In genomic region chr11:80199773-80200172, GRCm38 (mm10) we compare ENCODE assay signal across 17 mouse cellular contexts. TPM values are rescaled to one million over a fixed set of nuclear protein-coding genes. Genes with fewer than 3 reads are reported as not detected.
A peak's percentile ranks its signal among the peaks of the same experiment; 100 is the strongest.
DNase-seq lines count a peak whose midpoint lies in the region; ATAC-seq and TF ChIP-seq lines count a peak whose summit lies in the region.
"Had no signal": no experiment of that assay in that cellular context is flagged by ENCODE, and none has a peak within 500 bp of the region (broad histone marks: within the 10 kb centered on the region; RNA-seq: fewer than 3 reads in every experiment).

No protein-coding gene starts in this region.

- H3K36me3 ChIP-seq in kidney, adult 2 months (ENCODE audit: control insufficient read depth, insufficient read depth, low read length), result no peaks in the 10 kb centered on the region
- peaks cover 2% of the 10 kb centered on the region for H3K36me3 ChIP-seq in kidney, embryonic 16.5 days (ENCODE audit: insufficient read depth, low read length)
- H3K36me3 ChIP-seq: hindbrain, embryonic 12.5 days; midbrain, embryonic 10.5 days; neural tube, embryonic 15.5 days had no signal

- CTCF ChIA-PET in Patski (lab: Charles Lee), result interaction anchor here (1.2 to 1.6 kb wide), 5 partner anchors 9 to 15 kb away, joined by 3 to 7 read pairs (median 5); partner anchors contain the start of gene Rhot1

- in situ Hi-C loops in Patski (cut with MboI; ENCODE audit: low pct_unique_long_range_greater_than_20kb), result no loop called here

- H3K4me3 ChIP-seq in kidney, adult 2 months (ENCODE audit: insufficient read depth, low read depth, low read length), result no peak overlapping the region
- H3K4me3 ChIP-seq in kidney, embryonic 16.5 days (ENCODE audit: low read length), result no peak overlapping the region
- H3K4me3 ChIP-seq: hindbrain, embryonic 12.5 days; midbrain, embryonic 10.5 days; neural tube, embryonic 15.5 days had no signal

- TF ChIP-seq CTCF in kidney, adult 2 months (conservative IDR thresholded peaks at IDR 0.05; ENCODE audit: insufficient read depth, insufficient read length, low read depth, low read length), result peak; percentile 40; the same call in 1 of the 2 replicates
- TF ChIP-seq CTCF in Patski (IDR thresholded peaks at IDR 0.05), result peak; percentile 72

- WGBS in kidney, adult 2 months, result 96% methylated on average over 2 of the region's 2 CpGs
- WGBS in kidney, embryonic 16.5 days, result 92% methylated on average over 2 of the region's 2 CpGs

- no peak overlapping the region for H3K4me2 ChIP-seq in kidney, embryonic 16.5 days (replicated peaks; ENCODE audit: low read depth, low read length)
- H3K4me2 ChIP-seq: hindbrain, embryonic 12.5 days; liver, embryonic 11.5 days; neural tube, embryonic 15.5 days had no signal

- no peaks in the 10 kb centered on the region; the same call in 1 of the 2 replicates for H3K4me1 ChIP-seq in kidney, adult 2 months (ENCODE audit: control insufficient read depth, insufficient read depth, low read length)
- no peaks in the 10 kb centered on the region for H3K4me1 ChIP-seq in kidney, embryonic 16.5 days (ENCODE audit: insufficient read depth, low read length)
- H3K4me1 ChIP-seq: hindbrain, embryonic 12.5 days; midbrain, embryonic 10.5 days; neural tube, embryonic 15.5 days had no signal

- H3K9ac ChIP-seq in kidney, embryonic 16.5 days (replicated peaks; ENCODE audit: low read length), result no peak overlapping the region
- H3K9ac ChIP-seq: hindbrain, embryonic 12.5 days; neural tube, embryonic 15.5 days had no signal

- H3K9me3 ChIP-seq in kidney, embryonic 16.5 days (ENCODE audit: low read length), result 0 out of 2 replicates have a peak, but pooled peaks cover under 1% of the 10 kb centered on the region
- H3K9me3 ChIP-seq: hindbrain, embryonic 12.5 days; midbrain, embryonic 10.5 days; neural tube, embryonic 15.5 days had no signal

- no peak overlapping the region for H3K27ac ChIP-seq in kidney, adult 2 months (ENCODE audit: insufficient read depth, low read depth, low read length)
- no peak overlapping the region for H3K27ac ChIP-seq in kidney, embryonic 16.5 days (ENCODE audit: low read length)
- H3K27ac ChIP-seq: hindbrain, embryonic 12.5 days; midbrain, embryonic 10.5 days; neural tube, embryonic 15.5 days had no signal

- DNase-seq in kidney, adult 2 months, result no peak
- peak; percentile 22 for DNase-seq in lung, postnatal 25 days (ENCODE audit: low spot score)
- DNase-seq in lung, postnatal 4 days, result no peak
- no peak for DNase-seq in Patski (ENCODE audit: low read depth, low spot score)
- DNase-seq in right cerebral cortex, postnatal 4 days, result no peak
- no peak for DNase-seq in Muller cell, postnatal 12 days (ENCODE audit: inconsistent ontology term)
- DNase-seq: cerebellum, adult 9-11 months; heart, adult 18-20 months; kidney, adult 11 months; retina, postnatal 1 day had no signal

- TF ChIP-seq POLR2A in kidney, adult 2 months (IDR thresholded peaks at IDR 0.05; ENCODE audit: low read depth, low read length), result no peak

- no peak for ATAC-seq in kidney, embryonic 16.5 days (ENCODE audit: low FRiP score, low TSS enrichment)
- ATAC-seq in Patski, result no peak
- ATAC-seq in megakaryocyte-erythroid progenitor cell, adult 5-6 weeks (replicated peaks; ENCODE audit: low FRiP score, low TSS enrichment, poor library complexity, severe bottlenecking), result no peak
- ATAC-seq: CD4-positive, CD25-positive, alpha-beta regulatory T cell, adult 4 months had no signal

- POLR2A ChIA-PET in Patski (lab: Charles Lee), result interaction anchor here (1.0 kb wide), 1 partner anchor 119 kb away, joined by 4 read pairs; the partner anchor contains the start of gene Crlf3

- H3K27me3 ChIP-seq in kidney, adult 2 months (replicated peaks; ENCODE audit: control insufficient read depth, insufficient read depth, low read length), result no peaks in the 10 kb centered on the region
- H3K27me3 ChIP-seq in kidney, embryonic 16.5 days (ENCODE audit: insufficient read depth, low read length), result no peaks in the 10 kb centered on the region
- no peaks in the 10 kb centered on the region for H3K27me3 ChIP-seq in Patski
- H3K27me3 ChIP-seq: hindbrain, embryonic 12.5 days; neural tube, embryonic 15.5 days had no signal

RNA-seq across cellular contexts. Expression of gene Rhot1, which starts 9.0 kb away (rescaled TPM):
- polyA plus RNA-seq in kidney, adult 2 months (2012; rRNA removed), result 13.7 and 18.3 TPM in 2 replicates
- polyA plus RNA-seq in kidney, embryonic 16.5 days (2015; fragmentation: Nextera tagmentation; extraction: Ambion mirVana), result 57.6 and 60.4 TPM in 2 replicates
- polyA plus RNA-seq in Patski (2021), result 49.4 TPM
- total RNA-seq in megakaryocyte-erythroid progenitor cell, adult 5-6 weeks (2014; fragmentation: Nextera tagmentation), result 44.3 and 65.2 TPM in 2 replicates
- 55.5 and 63.8 TPM in 2 replicates for total RNA-seq in megakaryocyte-erythroid progenitor cell, adult 5-6 weeks (2017)

RNA-seq across cellular contexts. Expression of gene Rnf135, which starts 16.1 kb away (rescaled TPM):
- 7.0 and 7.6 TPM in 2 replicates for polyA plus RNA-seq in kidney, adult 2 months (2012; rRNA removed)
- polyA plus RNA-seq in kidney, embryonic 16.5 days (2015; fragmentation: Nextera tagmentation; extraction: Ambion mirVana), result 12.9 and 14.0 TPM in 2 replicates
- polyA plus RNA-seq in Patski (2021), result 14.0 TPM
- total RNA-seq in megakaryocyte-erythroid progenitor cell, adult 5-6 weeks (2014; fragmentation: Nextera tagmentation), result 7.1 and 9.1 TPM in 2 replicates
- 5.0 TPM in 2 replicates for total RNA-seq in megakaryocyte-erythroid progenitor cell, adult 5-6 weeks (2017)

RNA-seq across cellular contexts. Expression of gene Adap2, which starts 45.9 kb away (rescaled TPM):
- polyA plus RNA-seq in kidney, adult 2 months (2012; rRNA removed), result 25.9 and 26.8 TPM in 2 replicates
- 3.1 and 3.6 TPM in 2 replicates for polyA plus RNA-seq in kidney, embryonic 16.5 days (2015; fragmentation: Nextera tagmentation; extraction: Ambion mirVana)
- 0.19 TPM for polyA plus RNA-seq in Patski (2021)
- not detected in 2 replicates for total RNA-seq in megakaryocyte-erythroid progenitor cell, adult 5-6 weeks (2014; fragmentation: Nextera tagmentation)
- 0.23 TPM in 1 of 2 replicates, not detected in the other for total RNA-seq in megakaryocyte-erythroid progenitor cell, adult 5-6 weeks (2017)

RNA-seq across cellular contexts. Expression of gene Tefm, which starts 57.8 kb away (rescaled TPM):
- 10.2 and 12.3 TPM in 2 replicates for polyA plus RNA-seq in kidney, adult 2 months (2012; rRNA removed)
- polyA plus RNA-seq in kidney, embryonic 16.5 days (2015; fragmentation: Nextera tagmentation; extraction: Ambion mirVana), result 35.0 and 39.0 TPM in 2 replicates
- 26.0 TPM for polyA plus RNA-seq in Patski (2021)
- total RNA-seq in megakaryocyte-erythroid progenitor cell, adult 5-6 weeks (2014; fragmentation: Nextera tagmentation), result 23.4 and 30.9 TPM in 2 replicates
- 19.0 and 22.6 TPM in 2 replicates for total RNA-seq in megakaryocyte-erythroid progenitor cell, adult 5-6 weeks (2017)
